In the genomic region with DNA sequence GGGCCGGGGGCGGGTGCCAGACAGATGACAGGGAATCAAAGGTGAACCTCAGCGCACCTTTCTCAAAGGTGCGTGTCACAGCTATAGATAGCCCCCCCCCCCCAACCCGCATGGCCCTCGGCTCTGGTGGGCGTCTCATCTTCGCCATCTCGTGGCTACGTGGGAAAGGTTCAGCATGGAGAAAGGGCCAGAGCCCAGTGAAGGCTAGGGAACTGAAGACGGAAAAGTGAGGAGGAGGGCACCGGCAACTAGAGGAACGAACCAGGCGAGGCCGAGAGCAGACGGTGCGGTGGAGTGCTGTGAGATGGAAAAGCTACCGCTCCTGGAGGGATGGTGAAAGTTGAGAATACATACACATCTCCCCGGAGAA, we compare ENCODE assay signal across 8 mouse cellular contexts. TPM values are rescaled to one million over a fixed set of nuclear protein-coding genes. Genes with fewer than 3 reads are reported as not detected.
A peak's percentile ranks its signal among the peaks of the same experiment; 100 is the strongest.
DNase-seq lines count a peak whose midpoint lies in the region; ATAC-seq and TF ChIP-seq lines count a peak whose summit lies in the region.

No protein-coding gene starts in this region.

- H3K4me3 ChIP-seq in layer of hippocampus, adult 2 months: peak overlapping the region; percentile 60
- peak overlapping the region; percentile 84 for H3K4me3 ChIP-seq in kidney, embryonic 14.5 days (ENCODE audit: low read length)
- H3K4me3 ChIP-seq in stomach, postnatal 0 days (ENCODE audit: low read depth, low read length): peak overlapping the region; percentile 59

- H3K4me1 ChIP-seq in kidney, embryonic 14.5 days (ENCODE audit: control insufficient read depth, insufficient read depth, low read length): peaks cover 41% of the 10 kb centered on the region
- peaks cover 5% of the 10 kb centered on the region for H3K4me1 ChIP-seq in stomach, postnatal 0 days (replicated peaks; ENCODE audit: control insufficient read depth, insufficient read depth)

- no peaks in the 10 kb centered on the region for H3K36me3 ChIP-seq in kidney, embryonic 14.5 days (ENCODE audit: control insufficient read depth, insufficient read depth, low read length)
- no peaks in the 10 kb centered on the region for H3K36me3 ChIP-seq in stomach, postnatal 0 days (ENCODE audit: control insufficient read depth, insufficient read depth, low read length)

- no peak for TF ChIP-seq POLR2A in brain, embryonic 14.5 days (IDR thresholded peaks at IDR 0.05; ENCODE audit: borderline replicate concordance, extremely low read depth, insufficient read depth, insufficient read length, poor library complexity, severe bottlenecking)

- no peaks in the 10 kb centered on the region for H3K9me3 ChIP-seq in kidney, embryonic 14.5 days (ENCODE audit: control insufficient read depth, low read length)
- H3K9me3 ChIP-seq in stomach, postnatal 0 days (ENCODE audit: control insufficient read depth, low read length): no peaks in the 10 kb centered on the region

- under 1% methylated on average over 19 of the region's 19 CpGs for WGBS in kidney, embryonic 14.5 days
- WGBS in stomach, postnatal 0 days: 1% methylated on average over 19 of the region's 19 CpGs

- no peak for ATAC-seq in kidney, embryonic 14.5 days (ENCODE audit: low FRiP score, low TSS enrichment)
- no peak for ATAC-seq in stomach, postnatal 0 days (ENCODE audit: low FRiP score, low TSS enrichment)

- peak; percentile 62 for TF ChIP-seq CTCF in layer of hippocampus, adult 2 months (conservative IDR thresholded peaks at IDR 0.05)
- TF ChIP-seq CTCF in brain, embryonic 14.5 days (IDR thresholded peaks at IDR 0.05; ENCODE audit: borderline replicate concordance, extremely low read depth, insufficient read depth, insufficient read length): peak; percentile 45; the same call in 1 of the 2 replicates
- TF ChIP-seq CTCF in stomach, postnatal 0 days (IDR thresholded peaks at IDR 0.05; ENCODE audit: low read depth): peak; percentile 77

- H3K4me2 ChIP-seq in kidney, embryonic 14.5 days (replicated peaks; ENCODE audit: low read depth, low read length): peak overlapping the region; percentile 95
- H3K4me2 ChIP-seq in stomach, postnatal 0 days (replicated peaks; ENCODE audit: low read depth): peak overlapping the region; percentile 97

- H3K9ac ChIP-seq in kidney, embryonic 14.5 days (ENCODE audit: low read depth, low read length): peak overlapping the region; percentile 52
- peak overlapping the region; percentile 47 for H3K9ac ChIP-seq in stomach, postnatal 0 days (ENCODE audit: low read length)

- DNase-seq in layer of hippocampus, adult 2 months (ENCODE audit: low spot score in 2 of 2): no peak
- DNase-seq in layer of hippocampus, adult 9-11 months: no peak
- DNase-seq in brain, embryonic 14.5 days (ENCODE audit: low read depth): peak; percentile 64
- DNase-seq in frontal cortex, postnatal 36 days (ENCODE audit: low spot score in 2 of 2): peak; percentile 49 to 67
- DNase-seq in lung, postnatal 14 days: peak; percentile 59
- DNase-seq in stomach, postnatal 0 days (ENCODE audit: low spot score): peak; percentile 63
- no peak for DNase-seq in right cerebral cortex, postnatal 36 days (ENCODE audit: low spot score in 2 of 2)

- peak overlapping the region; percentile 99 for H3K27ac ChIP-seq in layer of hippocampus, adult 2 months
- H3K27ac ChIP-seq in kidney, embryonic 14.5 days (ENCODE audit: low read depth, low read length): peak overlapping the region; percentile 88
- peak overlapping the region; percentile 59 for H3K27ac ChIP-seq in stomach, postnatal 0 days (replicated peaks)

- H3K27me3 ChIP-seq in kidney, embryonic 14.5 days (ENCODE audit: control insufficient read depth, insufficient read depth, low read length): peaks cover 22% of the 10 kb centered on the region
- no peaks in the 10 kb centered on the region for H3K27me3 ChIP-seq in stomach, postnatal 0 days (ENCODE audit: control insufficient read depth, insufficient read depth, low read length)

- TF ChIP-seq EP300 in stomach, postnatal 0 days (optimal IDR thresholded peaks at IDR 0.05): no peak

RNA-seq across cellular contexts. Expression of gene Kdm6b, which starts 6.0 kb away (rescaled TPM):
- total RNA-seq in layer of hippocampus, adult 2 months (2021): 10 to 100 TPM; 34.3 to 40.9 TPM
- polyA plus RNA-seq in brain, embryonic 14.5 days (2012; rRNA removed): 12.4 and 38.7 TPM in 2 replicates
- 36.1 and 37.4 TPM in 2 replicates for polyA plus RNA-seq in kidney, embryonic 14.5 days (2014; fragmentation: Nextera tagmentation; extraction: Ambion mirVana)
- polyA plus RNA-seq in stomach, postnatal 0 days (2015; fragmentation: Nextera tagmentation; extraction: Ambion mirVana): 12.9 and 13.1 TPM in 2 replicates

RNA-seq across cellular contexts. Expression of gene Tmem88, which starts 21.4 kb away (rescaled TPM):
- total RNA-seq in layer of hippocampus, adult 2 months (2021): 1 to 10 TPM; 2.6 to 5.0 TPM
- polyA plus RNA-seq in brain, embryonic 14.5 days (2012; rRNA removed): 5.7 TPM in 2 replicates
- 36.8 and 39.6 TPM in 2 replicates for polyA plus RNA-seq in kidney, embryonic 14.5 days (2014; fragmentation: Nextera tagmentation; extraction: Ambion mirVana)
- 14.9 and 17.8 TPM in 2 replicates for polyA plus RNA-seq in stomach, postnatal 0 days (2015; fragmentation: Nextera tagmentation; extraction: Ambion mirVana)

RNA-seq across cellular contexts. Expression of gene Cyb5d1, which starts 24.0 kb away (rescaled TPM):
- 10 to 100 TPM; 43.6 to 45.0 TPM for total RNA-seq in layer of hippocampus, adult 2 months (2021)
- polyA plus RNA-seq in brain, embryonic 14.5 days (2012; rRNA removed): 26.7 and 28.7 TPM in 2 replicates
- polyA plus RNA-seq in kidney, embryonic 14.5 days (2014; fragmentation: Nextera tagmentation; extraction: Ambion mirVana): 11.1 and 23.9 TPM in 2 replicates
- polyA plus RNA-seq in stomach, postnatal 0 days (2015; fragmentation: Nextera tagmentation; extraction: Ambion mirVana): 9.1 and 9.5 TPM in 2 replicates

RNA-seq across cellular contexts. Expression of gene Naa38, which starts 24.1 kb away (rescaled TPM):
- 100 to 1,000 TPM; 109 to 127 TPM for total RNA-seq in layer of hippocampus, adult 2 months (2021)
- 84.1 and 111 TPM in 2 replicates for polyA plus RNA-seq in brain, embryonic 14.5 days (2012; rRNA removed)
- polyA plus RNA-seq in kidney, embryonic 14.5 days (2014; fragmentation: Nextera tagmentation; extraction: Ambion mirVana): 172 and 221 TPM in 2 replicates
- polyA plus RNA-seq in stomach, postnatal 0 days (2015; fragmentation: Nextera tagmentation; extraction: Ambion mirVana): 153 and 170 TPM in 2 replicates

RNA-seq across cellular contexts. Expression of gene Chd3, which starts 50.2 kb away (rescaled TPM):
- 100 to 1,000 TPM; 541 to 561 TPM for total RNA-seq in layer of hippocampus, adult 2 months (2021)
- 321 and 358 TPM in 2 replicates for polyA plus RNA-seq in brain, embryonic 14.5 days (2012; rRNA removed)
- polyA plus RNA-seq in kidney, embryonic 14.5 days (2014; fragmentation: Nextera tagmentation; extraction: Ambion mirVana): 56.7 and 59.7 TPM in 2 replicates
- 18.4 and 18.9 TPM in 2 replicates for polyA plus RNA-seq in stomach, postnatal 0 days (2015; fragmentation: Nextera tagmentation; extraction: Ambion mirVana)

Comparison
In these comparisons a context has a peak if more than half of its experiments do, and no peak if none do; other contexts are left out.
1. DNase-seq: peak in brain, embryonic 14.5 days (single experiment), frontal cortex, postnatal 36 days (2 of 2), lung, postnatal 14 days (single experiment) and stomach, postnatal 0 days (single experiment); none in layer of hippocampus, adult 2 months (0 of 2), layer of hippocampus, adult 9-11 months (single experiment) and right cerebral cortex, postnatal 36 days (0 of 2).
2. Peak in every context shown above with its lines, with median percentiles within 50 percentile points of each other: H3K27ac ChIP-seq, H3K4me3 ChIP-seq and CTCF ChIP-seq.